Mouse (Mus musculus) C2C12 (cell line): ENCODE results near the gene Prkcg. TPM values are rescaled to one million over a fixed set of nuclear protein-coding genes. Genes with fewer than 3 reads are reported as not detected.

Experiments used
- H3K27me3 ChIP-seq: one replicate; pipeline ENCODE4 v1.6.1; 2011; ENCODE audit not compliant: control insufficient read depth, insufficient read depth, insufficient read length
- H3K36me3 ChIP-seq: one replicate; pipeline ENCODE4 v1.6.1; 2011; ENCODE audit not compliant: control insufficient read depth, insufficient read depth
- H3K4me3 ChIP-seq: one replicate; pipeline ENCODE4 v1.5.1; 2011; ENCODE audit warnings: mild to moderate bottlenecking, control low read depth; ENCODE audit not compliant: poor library complexity, insufficient read depth, severe bottlenecking
- H3K79me2 ChIP-seq: one replicate; pipeline ENCODE4 v1.6.1; 2011; ENCODE audit not compliant: control insufficient read depth, insufficient read depth
- H3K79me3 ChIP-seq: one replicate; pipeline ENCODE4 v1.6.1; 2011; ENCODE audit warnings: low read depth, control low read depth
- H3ac ChIP-seq: one replicate; pipeline ENCODE3; 2011; ENCODE audit warnings: low read depth; ENCODE audit not compliant: control insufficient read depth, insufficient read length
- CEBPB ChIP-seq: IDR thresholded peaks from one replicate; pipeline ENCODE4 v1.6.1; 2011; ENCODE audit warnings: low read depth, mild to moderate bottlenecking, control low read depth, moderate library complexity
- CTCF ChIP-seq: IDR thresholded peaks from one replicate; pipeline ENCODE4 v1.5.1; 2011; ENCODE audit not compliant: control insufficient read depth, insufficient read depth, insufficient read length
- FOSL1 ChIP-seq: IDR thresholded peaks from one replicate; pipeline ENCODE4 v1.8.0; 2011; ENCODE audit warnings: mild to moderate bottlenecking, low read length; ENCODE audit not compliant: poor library complexity, insufficient read depth, severe bottlenecking
- MAX ChIP-seq: IDR thresholded peaks from one replicate; pipeline ENCODE4 v1.6.1; 2011; ENCODE audit warnings: mild to moderate bottlenecking, control low read depth
- MYOD1 ChIP-seq: IDR thresholded peaks from one replicate; pipeline ENCODE4 v1.6.1; 2011; ENCODE audit warnings: low read depth; ENCODE audit not compliant: control insufficient read depth, insufficient read length
- MYOG ChIP-seq: IDR thresholded peaks from one replicate; pipeline ENCODE4 v1.6.1; 2011; ENCODE audit not compliant: control insufficient read depth, insufficient read length; ENCODE audit errors: extremely low read depth
- USF1 ChIP-seq: IDR thresholded peaks from one replicate; pipeline ENCODE4 v1.6.1; 2011; ENCODE audit warnings: low read depth, mild to moderate bottlenecking, control low read depth, moderate library complexity
- long read RNA-seq, 2 experiments: library from polyadenylated mRNA; unstranded; transcript quantifications; one replicate each; pipeline ENCODE4 v2.0.0; 2019 to 2020
- polyA plus RNA-seq: library from polyadenylated mRNA; unstranded; fragments of >200 nt; fragmentation: generic; extraction: Trizol; gene quantifications from one replicate; pipeline ENCODE4 v1.2.1, GENCODE M21; 2012; ENCODE audit warnings: missing spikeins

The Prkcg gene
- 0.40 TPM for polyA plus RNA-seq
- long read RNA-seq, experiment 1, partial matches to known transcripts, result 2 of 2 reads
- long read RNA-seq, experiment 1, other reads (novel, unspliced or antisense), result 0 of 2 reads
- long read RNA-seq, experiment 2, partial matches to known transcripts, result 0 of 4 reads
- long read RNA-seq, experiment 2, other reads (novel, unspliced or antisense), result 4 of 4 reads

- H3K27me3 ChIP-seq, result no peaks in the 10 kb centered on the region
- peaks cover 36% of the 10 kb centered on the region for H3K79me2 ChIP-seq
- H3K36me3 ChIP-seq, result peaks cover 11% of the 10 kb centered on the region
- peaks cover 27% of the 10 kb centered on the region for H3K79me3 ChIP-seq
- TF ChIP-seq MYOD1 (no peak), MAX (no peak), CTCF (no peak), USF1 (no peak), CEBPB (no peak), MYOG (no peak), FOSL1 (no peak)
- H3ac ChIP-seq, result peak within 1 kb of the TSS; percentile 73
- H3K4me3 ChIP-seq, result peak within 1 kb of the TSS; percentile 51
These were observed at the start of gene Prkcg, which contains the start of gene Myadm for GRCm38 (mm10) chr7:3288976-3289970. Prkcg (plus strand) TSS chr7:3289179. Myadm (plus strand) TSS chr7:3289080.

- TF ChIP-seq MAX (no peak), MYOG (no peak)
- H3K79me3 ChIP-seq, result no peaks in the 10 kb centered on the region
- H3K27me3 ChIP-seq, result no peaks in the 10 kb centered on the region
- no peak overlapping the region for H3ac ChIP-seq
- H3K4me3 ChIP-seq, result no peak overlapping the region
- no peaks in the 10 kb centered on the region for H3K79me2 ChIP-seq
- H3K36me3 ChIP-seq, result no peaks in the 10 kb centered on the region
These were observed 49.8 kb upstream of the Prkcg start for GRCm38 (mm10) chr7:3239193-3239592.

GRCm38 (mm10) chr7:3260701-3261100 lies 28.3 kb upstream of the Prkcg start:
- H3K27me3 ChIP-seq, result no peaks in the 10 kb centered on the region
- no peak overlapping the region for H3ac ChIP-seq
- TF ChIP-seq FOSL1 (no peak), MYOD1 (no peak), MYOG (no peak), MAX (no peak), USF1 (no peak), CTCF (no peak), CEBPB (no peak)
- H3K79me2 ChIP-seq, result no peaks in the 10 kb centered on the region
- H3K79me3 ChIP-seq, result no peaks in the 10 kb centered on the region
- no peak overlapping the region for H3K4me3 ChIP-seq
- no peaks in the 10 kb centered on the region for H3K36me3 ChIP-seq

GRCm38 (mm10) chr7:3261446-3261845 lies 27.5 kb upstream of the Prkcg start:
- H3K79me3 ChIP-seq, result no peaks in the 10 kb centered on the region
- H3K79me2 ChIP-seq, result no peaks in the 10 kb centered on the region
- TF ChIP-seq FOSL1 (no peak), USF1 (no peak)
- no peak overlapping the region for H3ac ChIP-seq
- no peaks in the 10 kb centered on the region for H3K27me3 ChIP-seq
- no peak overlapping the region for H3K4me3 ChIP-seq
- H3K36me3 ChIP-seq, result no peaks in the 10 kb centered on the region

GRCm38 (mm10) chr7:3262789-3263188 lies 26.2 kb upstream of the Prkcg start:
- no peak overlapping the region for H3K4me3 ChIP-seq
- H3K27me3 ChIP-seq, result no peaks in the 10 kb centered on the region
- no peaks in the 10 kb centered on the region for H3K36me3 ChIP-seq
- TF ChIP-seq USF1 (no peak), FOSL1 (no peak), CTCF (peak; percentile 21), CEBPB (no peak)
- no peaks in the 10 kb centered on the region for H3K79me2 ChIP-seq
- H3K79me3 ChIP-seq, result no peaks in the 10 kb centered on the region
- H3ac ChIP-seq, result no peak overlapping the region

GRCm38 (mm10) chr7:3264390-3265022 lies 24.5 kb upstream of the Prkcg start:
- no peak for TF ChIP-seq CEBPB
- TF ChIP-seq FOSL1, result no peak
- TF ChIP-seq MYOD1, result no peak
- TF ChIP-seq MYOG, result no peak
- TF ChIP-seq CTCF, result no peak
- no peak for TF ChIP-seq USF1
- no peak for TF ChIP-seq MAX

More at GRCm38 (mm10) chr7:3264390-3265022, 24.5 kb upstream of the Prkcg start:
- no peak overlapping the region for H3ac ChIP-seq
- H3K79me2 ChIP-seq, result no peaks in the 10 kb centered on the region
- H3K36me3 ChIP-seq, result no peaks in the 10 kb centered on the region
- H3K4me3 ChIP-seq, result no peak overlapping the region
- no peaks in the 10 kb centered on the region for H3K27me3 ChIP-seq
- no peaks in the 10 kb centered on the region for H3K79me3 ChIP-seq
